Mouse (Mus musculus) layer of hippocampus, adult 11-12 months (tissue): ENCODE results near the gene Bicc1.
A peak's percentile ranks its signal among the peaks of the same experiment; 100 is the strongest.
"Not testable (repeated sequence)": the region's sequence is repeated elsewhere in the genome, so short reads cannot be mapped to it uniquely, and the experiment has no call there.

Experiments used
- DNase-seq: peaks from one replicate; pipeline ENCODE4 v3.0.0; 2022; ENCODE audit warnings: low spot score

Gene Bicc1

GRCm38 (mm10) chr10:70946121-70946520 is 213.4 kb downstream of the Bicc1 start:
- not testable (repeated sequence) for DNase-seq

- DNase-seq = no peak
These were observed 214.4 kb downstream of the Bicc1 start for GRCm38 (mm10) chr10:70945076-70945475.

- no peak for DNase-seq
These were observed 217.9 kb downstream of the Bicc1 start for GRCm38 (mm10) chr10:70941623-70942022.

- no peak for DNase-seq
These were observed 219.7 kb downstream of the Bicc1 start for GRCm38 (mm10) chr10:70939751-70940150.

- DNase-seq = no peak
These were observed 222.1 kb downstream of the Bicc1 start for GRCm38 (mm10) chr10:70937450-70937849.

GRCm38 (mm10) chr10:70936008-70936407 is 223.5 kb downstream of the Bicc1 start:
- no peak for DNase-seq

- DNase-seq = no peak
These were observed 233.4 kb downstream of the Bicc1 start for GRCm38 (mm10) chr10:70926126-70926525.

GRCm38 (mm10) chr10:70924348-70924747 is 235.2 kb downstream of the Bicc1 start:
- no peak for DNase-seq

- DNase-seq = no peak
These were observed 235.6 kb downstream of the Bicc1 start for GRCm38 (mm10) chr10:70923936-70924335.

GRCm38 (mm10) chr10:70921481-70921880 is 238.0 kb downstream of the Bicc1 start:
- DNase-seq = no peak

GRCm38 (mm10) chr10:70919851-70920250 is 239.6 kb downstream of the Bicc1 start:
- no peak for DNase-seq

GRCm38 (mm10) chr10:70919031-70919663 is 240.4 kb downstream of the Bicc1 start:
- no peak for DNase-seq

- DNase-seq = no peak
These were observed 242.8 kb downstream of the Bicc1 start for GRCm38 (mm10) chr10:70916697-70917096.

- DNase-seq = no peak
These were observed 244.4 kb downstream of the Bicc1 start for GRCm38 (mm10) chr10:70915096-70915495.

GRCm38 (mm10) chr10:70903936-70904335 is 255.6 kb downstream of the Bicc1 start:
- DNase-seq = no peak

GRCm38 (mm10) chr10:70902751-70903485 is 256.6 kb downstream of the Bicc1 start:
- no peak for DNase-seq

- DNase-seq = peak; percentile 32
These were observed 258.2 kb downstream of the Bicc1 start for GRCm38 (mm10) chr10:70901193-70901875.

GRCm38 (mm10) chr10:70895891-70896290 is 263.6 kb downstream of the Bicc1 start:
- no peak for DNase-seq

GRCm38 (mm10) chr10:70878046-70878445 is 281.5 kb downstream of the Bicc1 start:
- no peak for DNase-seq

GRCm38 (mm10) chr10:70877631-70878030 is 281.9 kb downstream of the Bicc1 start:
- no peak for DNase-seq

GRCm38 (mm10) chr10:70876522-70876921 is 283.0 kb downstream of the Bicc1 start:
- no peak for DNase-seq

- no peak for DNase-seq
These were observed 283.4 kb downstream of the Bicc1 start for GRCm38 (mm10) chr10:70876119-70876518.

GRCm38 (mm10) chr10:70874994-70875538 is 284.4 kb downstream of the Bicc1 start:
- DNase-seq = no peak
